Mouse (Mus musculus): Measurements from ENCODE around the gene Polq.

GRCm38 (mm10) chr16:37089648-37090047 is 78.1 kb downstream of the Polq start:
- TF ChIP-seq POLR2A (IDR thresholded peaks at IDR 0.05; ENCODE audit: borderline replicate concordance, extremely low read depth, low read depth, low read length) (no peak), CTCF (IDR thresholded peaks at IDR 0.05; ENCODE audit: insufficient read depth, low read length) (no peak)
